Mouse (Mus musculus): ENCODE data around the gene Gm8797. TPM values are rescaled to one million over a fixed set of nuclear protein-coding genes. Genes with fewer than 3 reads are reported as not detected.
"Not testable (repeated sequence)": the region's sequence is repeated elsewhere in the genome, so short reads cannot be mapped to it uniquely, and the experiment has no call there.

Gene Gm8797
- 10 to 100 TPM; 10.8 to 12.6 TPM for total RNA-seq (2021)
- long read RNA-seq, experiment 1, partial matches to known transcripts = 0 of 3 reads
- long read RNA-seq, experiment 1, other reads (novel, unspliced or antisense) = 0 of 3 reads
- long read RNA-seq, experiment 2, partial matches to known transcripts = 0 of 3 reads
- long read RNA-seq, experiment 2, other reads (novel, unspliced or antisense) = 0 of 3 reads

GRCm38 (mm10) chr3:5750506-5750905 lies at the start of gene Gm8797:
Gene Gm8797 (plus strand): TSS chr3:5750806.
- DNase-seq = not testable (repeated sequence)

GRCm38 (mm10) chr3:5714481-5714880 lies 36.1 kb upstream of the Gm8797 start:
- no peak for DNase-seq

GRCm38 (mm10) chr3:5732931-5733330 lies 17.7 kb upstream of the Gm8797 start:
- no peak for DNase-seq

GRCm38 (mm10) chr3:5754763-5755478 lies 4.3 kb downstream of the Gm8797 start:
- DNase-seq = peak; percentile 15

GRCm38 (mm10) chr3:5766256-5766655 lies 15.7 kb downstream of the Gm8797 start:
- no peak for DNase-seq

- DNase-seq = no peak
Measured at GRCm38 (mm10) chr3:5776894-5777293, 26.3 kb downstream of the Gm8797 start.
